13 mouse cellular contexts compared by ENCODE assay signal in the genomic region with DNA sequence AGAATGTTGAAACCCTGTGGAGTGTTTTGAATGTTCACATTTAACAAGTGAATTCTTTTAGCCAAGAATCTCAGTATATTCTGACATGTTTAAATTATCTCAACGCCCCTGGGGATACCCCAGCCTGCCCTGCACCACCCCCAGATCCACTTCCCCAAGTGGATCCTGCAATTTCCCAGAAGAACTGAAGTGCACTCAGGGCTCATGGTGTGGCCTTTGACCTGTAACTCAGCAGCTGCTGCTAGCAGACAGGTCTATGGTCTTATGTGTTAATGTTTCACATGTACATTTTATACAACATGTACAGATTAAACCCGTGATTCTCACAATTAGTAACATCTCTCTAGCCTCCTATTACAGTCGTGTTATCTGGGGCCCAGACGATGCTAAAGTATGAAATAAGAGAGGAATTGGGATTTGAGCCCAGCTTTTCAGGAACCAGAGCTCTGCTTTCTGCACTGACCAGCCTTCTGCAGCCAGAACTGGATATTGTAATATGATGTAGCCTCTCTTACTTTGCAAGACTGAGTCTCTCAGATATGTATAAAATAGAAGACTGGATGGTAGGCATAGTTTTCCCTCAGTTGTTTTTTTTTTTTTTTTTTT. TPM values are rescaled to one million over a fixed set of nuclear protein-coding genes. Genes with fewer than 3 reads are reported as not detected.
"Had no signal": no experiment of that assay in that cellular context is flagged by ENCODE, and none has a peak within 500 bp of the region (broad histone marks: within the 10 kb centered on the region; RNA-seq: fewer than 3 reads in every experiment).

No protein-coding gene starts in this region.

- ATAC-seq: midbrain, embryonic 13.5 days had no signal

- H3K4me2 ChIP-seq: kidney, embryonic 15.5 days; limb, embryonic 13.5 days; midbrain, embryonic 13.5 days; stomach, embryonic 15.5 days had no signal

- H3K4me3 ChIP-seq: kidney, embryonic 15.5 days; limb, embryonic 13.5 days; midbrain, embryonic 13.5 days; stomach, embryonic 15.5 days had no signal

- DNase-seq: kidney, adult 18-20 months; kidney, postnatal 36 days; layer of hippocampus, adult 9-11 months; layer of hippocampus, postnatal 36 days; right cerebral cortex, postnatal 14 days; thymus, postnatal 4 days had no signal

- H3K9ac ChIP-seq: kidney, embryonic 15.5 days; limb, embryonic 13.5 days; liver, embryonic 14.5 days; midbrain, embryonic 13.5 days; stomach, embryonic 15.5 days had no signal

- H3K9me3 ChIP-seq: kidney, embryonic 15.5 days; limb, embryonic 13.5 days; midbrain, embryonic 13.5 days; stomach, embryonic 15.5 days had no signal

- H3K36me3 ChIP-seq: kidney, embryonic 15.5 days; limb, embryonic 13.5 days; midbrain, embryonic 13.5 days; stomach, embryonic 15.5 days had no signal

- H3K27ac ChIP-seq: kidney, embryonic 15.5 days; limb, embryonic 13.5 days; liver, embryonic 14.5 days; midbrain, embryonic 13.5 days; stomach, embryonic 15.5 days had no signal

- H3K27me3 ChIP-seq: stomach, embryonic 15.5 days had no signal

RNA-seq across cellular contexts. Expression of gene Rbp2, which starts 48.9 kb away (rescaled TPM):
- polyA plus RNA-seq: limb, embryonic 13.5 days; liver, adult 2 months; midbrain, embryonic 13.5 days; spleen, adult 2 months had no signal
